Mouse (Mus musculus) frontal cortex, postnatal 36 days (tissue): ENCODE data around the gene Asprv1.

ENCODE experiments used
- DNase-seq, 2 experiments: peaks; one replicate each; pipeline ENCODE4 v3.0.0; 2022; ENCODE audit warnings: low spot score in 2 of 2

The Asprv1 gene

GRCm38 (mm10) chr6:86627946-86628345 is at the start of gene Asprv1:
TSS of gene Asprv1 (plus strand) at chr6:86628164.
- no peak for DNase-seq

- no peak for DNase-seq
Measured at GRCm38 (mm10) chr6:86578396-86578795, 49.6 kb upstream of the Asprv1 start.

- DNase-seq = no peak
Measured at GRCm38 (mm10) chr6:86579066-86579784, 48.7 kb upstream of the Asprv1 start.

- no peak for DNase-seq
Measured at GRCm38 (mm10) chr6:86579926-86580325, 48.0 kb upstream of the Asprv1 start.

GRCm38 (mm10) chr6:86583141-86583540 is 44.8 kb upstream of the Asprv1 start:
- DNase-seq = no peak

- DNase-seq = no peak
Measured at GRCm38 (mm10) chr6:86583601-86584215, 44.3 kb upstream of the Asprv1 start.

- DNase-seq = peak; percentile 83 to 86
Measured at GRCm38 (mm10) chr6:86584296-86585015, 43.5 kb upstream of the Asprv1 start.

- DNase-seq = peak; percentile 88 to 93
Measured at GRCm38 (mm10) chr6:86585070-86585600, 42.8 kb upstream of the Asprv1 start.

GRCm38 (mm10) chr6:86586070-86586469 is 41.9 kb upstream of the Asprv1 start:
- DNase-seq = no peak

- DNase-seq = no peak
Measured at GRCm38 (mm10) chr6:86588429-86588828, 39.5 kb upstream of the Asprv1 start.

- no peak for DNase-seq
Measured at GRCm38 (mm10) chr6:86593146-86593897, 34.6 kb upstream of the Asprv1 start.

- DNase-seq = no peak
Measured at GRCm38 (mm10) chr6:86594636-86595035, 33.3 kb upstream of the Asprv1 start.

GRCm38 (mm10) chr6:86595865-86596440 is 32.0 kb upstream of the Asprv1 start:
- DNase-seq = no peak

GRCm38 (mm10) chr6:86598742-86599193 is 29.2 kb upstream of the Asprv1 start:
- DNase-seq = no peak

GRCm38 (mm10) chr6:86599197-86599596 is 28.8 kb upstream of the Asprv1 start:
- DNase-seq = peak; percentile 84 to 87

- DNase-seq = no peak
Measured at GRCm38 (mm10) chr6:86599951-86600414, 28.0 kb upstream of the Asprv1 start.

- DNase-seq = no peak
Measured at GRCm38 (mm10) chr6:86605260-86605659, 22.7 kb upstream of the Asprv1 start.

- DNase-seq = no peak
Measured at GRCm38 (mm10) chr6:86606289-86606688, 21.7 kb upstream of the Asprv1 start.

- DNase-seq = no peak
Measured at GRCm38 (mm10) chr6:86607471-86607870, 20.5 kb upstream of the Asprv1 start.

GRCm38 (mm10) chr6:86609235-86609634 is 18.7 kb upstream of the Asprv1 start:
- DNase-seq = no peak

- peak in 1 of 2 experiments; percentile 25 for DNase-seq
Measured at GRCm38 (mm10) chr6:86610714-86611113, 17.2 kb upstream of the Asprv1 start.
